Mouse (Mus musculus) 416B (cell line): ENCODE results near the gene Teddm2.
"Not testable (repeated sequence)": the region's sequence is repeated elsewhere in the genome, so short reads cannot be mapped to it uniquely, and the experiment has no call there.

ENCODE experiments used
- DNase-seq: peaks from one replicate; pipeline ENCODE4 v3.0.0; 2011; ENCODE audit warnings: low read depth

Gene Teddm2

DNA sequence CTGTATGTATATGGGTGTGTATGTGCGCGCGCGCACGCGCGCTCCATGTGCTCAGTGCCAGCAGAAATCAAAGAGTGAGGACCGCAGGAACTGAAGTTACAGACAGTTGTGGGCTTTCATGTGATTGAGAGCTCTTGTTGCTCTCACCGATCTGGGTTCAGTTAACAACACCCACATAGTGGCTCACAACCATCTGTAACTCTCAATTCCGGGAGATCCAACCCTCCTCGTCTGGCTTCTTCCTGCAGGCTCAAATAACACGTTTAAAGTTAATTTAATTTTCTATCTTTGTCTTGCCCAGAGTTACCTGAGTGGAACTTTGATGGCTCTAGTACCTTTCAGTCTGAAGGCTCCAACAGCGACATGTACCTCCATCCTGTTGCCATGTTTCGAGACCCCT is 4.2 kb upstream of the Teddm2 start:
- DNase-seq, result no peak

DNA sequence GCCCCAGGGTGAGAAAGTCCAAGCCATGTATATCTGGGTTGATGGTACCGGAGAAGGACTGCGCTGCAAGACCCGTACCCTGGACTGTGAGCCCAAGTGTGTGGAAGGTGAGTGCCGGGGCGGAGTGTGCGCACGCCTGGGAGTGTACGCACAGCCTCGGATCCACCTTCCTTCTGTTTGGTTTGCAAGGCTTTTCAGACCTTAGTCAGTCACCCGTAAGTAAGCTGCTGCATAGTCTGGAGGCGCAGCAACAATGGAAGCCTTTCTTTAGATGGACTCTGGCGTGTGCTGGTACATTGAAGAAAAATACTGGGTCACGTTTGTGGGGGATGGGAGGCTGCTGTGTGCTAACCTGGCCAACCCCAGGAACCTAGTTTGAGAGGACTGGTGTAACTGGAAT is 3.0 kb upstream of the Teddm2 start:
- no peak for DNase-seq

DNA sequence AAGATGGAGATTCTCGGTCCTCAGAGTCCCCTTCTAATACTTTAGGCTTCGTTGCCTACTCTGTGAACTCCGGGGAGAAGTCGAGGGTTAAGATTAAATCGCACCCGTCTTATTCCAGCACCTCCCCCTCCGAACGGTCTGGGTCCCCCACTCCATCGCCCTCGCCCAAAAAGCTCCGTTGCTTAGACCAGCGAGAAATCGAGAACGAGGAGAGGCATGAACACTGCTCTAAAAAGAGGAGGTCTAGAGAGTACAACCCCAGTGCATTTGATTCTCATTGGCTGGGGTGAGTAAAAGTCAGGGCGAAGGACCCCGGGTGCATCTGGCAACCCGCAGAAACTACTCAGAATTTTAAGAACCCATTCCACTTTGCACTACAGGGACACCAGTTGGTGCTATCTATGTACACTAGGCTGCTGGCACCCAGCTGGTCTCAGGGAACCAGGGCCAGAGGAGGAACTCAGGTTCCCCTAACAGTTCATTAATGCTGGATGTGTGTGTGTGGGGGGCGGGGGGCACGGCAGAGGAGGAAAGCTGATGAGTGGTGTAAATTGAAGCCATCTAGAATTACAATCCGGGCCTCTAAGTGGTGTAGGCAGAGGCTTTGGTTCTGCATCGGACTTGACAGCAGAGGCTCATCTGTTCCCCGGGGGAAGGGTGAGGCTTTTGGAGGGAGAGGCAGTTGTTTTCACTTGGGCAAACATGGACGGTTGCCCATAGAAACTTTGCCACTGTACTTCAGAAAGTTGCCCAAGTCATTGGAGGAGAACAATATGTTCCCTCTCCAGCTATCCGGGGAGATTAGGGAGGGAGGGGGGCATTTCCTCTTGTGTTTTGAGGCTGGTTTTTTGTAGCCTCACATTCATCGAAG is 1.1 kb upstream of the Teddm2 start:
- no peak for DNase-seq

DNA sequence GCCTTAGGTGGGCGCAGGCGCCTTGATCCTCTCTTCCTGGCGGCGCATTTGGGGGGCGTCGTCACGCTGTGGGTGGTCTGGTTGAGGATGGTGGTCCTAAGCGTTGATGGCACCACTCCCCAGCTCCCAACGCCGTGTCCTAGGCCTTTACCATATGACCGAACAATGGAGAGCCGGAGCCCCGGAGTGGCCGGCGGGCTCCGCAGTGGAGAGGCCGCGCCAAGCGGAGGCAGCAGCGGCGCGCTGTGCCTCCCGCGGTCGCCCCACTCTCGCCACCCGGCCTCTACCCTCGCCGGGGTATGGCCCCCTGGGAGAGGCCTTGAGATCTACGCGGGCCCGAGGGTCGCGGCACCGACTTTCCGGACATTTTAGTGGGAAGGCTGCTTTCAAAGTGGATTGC is 353 bp upstream of the Teddm2 start:
- DNase-seq, result no peak

DNA sequence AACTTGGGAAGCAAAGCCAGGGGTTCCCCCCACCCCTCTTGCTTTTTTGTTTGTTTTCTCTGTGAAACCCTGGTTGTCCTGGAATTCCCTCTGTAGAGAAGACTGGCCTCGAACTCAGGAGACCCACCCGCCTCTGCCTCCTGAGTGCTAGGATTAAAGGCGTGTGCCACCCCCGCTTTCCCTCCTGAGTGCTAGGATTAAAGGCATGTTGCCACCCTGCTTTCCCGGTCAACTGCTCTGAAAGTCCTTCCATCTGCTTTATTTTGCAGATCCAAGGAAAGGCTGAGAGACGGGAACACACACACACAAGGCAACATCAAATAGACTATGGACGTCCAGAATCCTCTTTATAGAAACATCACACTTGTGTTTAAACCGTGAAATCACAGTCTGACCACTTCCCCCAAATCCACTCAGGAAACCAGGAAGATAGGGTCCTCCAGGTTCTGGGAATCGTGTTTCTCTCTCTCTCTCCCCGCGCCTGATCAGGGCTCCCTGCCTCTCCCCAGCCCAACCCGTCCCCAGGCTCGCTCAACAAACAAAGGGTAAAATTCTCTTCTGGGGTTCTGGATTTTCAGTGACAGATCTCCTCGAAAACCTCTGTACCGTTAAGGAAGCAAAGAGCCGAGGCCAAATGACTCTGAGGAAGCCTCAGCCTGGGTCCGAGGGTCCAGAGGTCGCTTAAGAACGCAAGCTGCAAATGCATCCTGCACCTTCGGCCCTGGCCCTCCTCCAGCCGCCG is 868 bp downstream of the Teddm2 start:
- DNase-seq, result no peak

DNA sequence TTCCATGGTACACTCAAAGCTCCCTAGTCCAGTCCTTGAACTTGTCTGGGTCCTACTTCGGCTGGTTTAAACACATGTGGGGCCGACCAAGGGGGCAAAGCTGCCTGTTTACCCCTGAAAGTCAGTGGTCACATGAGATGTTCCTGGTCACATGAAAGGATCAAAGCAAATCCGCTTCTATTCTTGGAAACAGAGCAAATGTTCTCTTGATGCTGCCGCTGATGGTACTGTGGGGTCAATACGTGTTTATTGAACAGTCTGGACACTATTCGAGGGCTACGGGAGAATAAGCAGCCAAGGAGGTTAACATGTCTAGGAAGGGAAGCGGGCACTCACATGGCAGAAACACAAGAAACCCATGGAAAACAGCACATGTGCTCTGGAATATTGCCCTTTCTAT is 2.8 kb downstream of the Teddm2 start:
- no peak for DNase-seq

DNA sequence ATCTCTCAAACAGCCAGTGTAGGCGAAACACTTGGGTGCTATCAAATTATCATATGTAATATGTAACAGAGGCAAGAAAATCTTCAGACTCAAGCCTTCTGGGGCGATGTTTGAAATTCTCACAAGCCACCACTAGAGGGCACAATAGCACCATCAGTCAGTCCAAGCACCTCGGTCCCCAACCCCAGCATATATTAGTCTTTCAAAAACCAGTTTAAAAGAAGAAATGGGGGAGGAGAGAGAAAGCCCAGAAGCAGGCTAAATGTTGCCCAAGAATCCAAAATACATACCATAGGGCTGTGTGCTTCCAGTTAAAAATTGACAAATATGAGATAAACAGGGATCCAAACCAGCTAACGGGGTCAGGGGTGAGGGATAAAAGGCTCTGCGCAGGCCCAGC is 5.0 kb downstream of the Teddm2 start:
- peak; percentile 67 for DNase-seq

DNA sequence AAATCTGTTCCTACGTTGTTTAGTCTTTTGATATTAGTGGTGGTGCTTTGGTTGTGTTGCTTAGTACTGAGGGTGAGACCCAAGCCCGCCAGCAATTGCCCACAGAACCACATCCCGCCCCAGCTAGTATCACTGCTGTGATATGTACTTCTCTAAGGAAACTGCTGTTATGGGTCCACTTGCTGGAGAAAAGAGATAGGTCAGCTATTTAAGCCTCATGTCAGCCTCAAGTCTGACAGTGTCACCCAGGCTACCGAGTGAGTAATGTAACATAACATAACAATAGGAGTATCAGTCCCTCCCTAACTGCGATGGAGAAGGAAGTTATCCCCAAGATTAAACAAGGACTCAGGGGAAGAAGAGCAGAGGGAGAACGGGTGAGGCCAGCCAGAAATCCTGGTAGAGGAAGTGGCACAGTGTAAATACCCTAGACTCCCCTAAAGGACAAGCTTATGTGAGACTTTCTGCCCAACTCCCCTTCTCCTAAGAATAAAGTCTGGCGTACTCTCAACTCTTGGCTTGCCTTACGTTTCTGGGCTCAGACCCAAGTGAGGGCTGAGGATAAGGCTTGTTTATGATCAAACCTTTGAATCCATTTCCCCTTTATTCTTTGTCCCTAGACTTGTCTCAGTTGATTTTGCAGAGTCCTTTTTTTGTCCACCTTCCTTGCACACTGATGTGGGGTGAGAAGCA is 5.7 kb downstream of the Teddm2 start:
- no peak for DNase-seq

DNA sequence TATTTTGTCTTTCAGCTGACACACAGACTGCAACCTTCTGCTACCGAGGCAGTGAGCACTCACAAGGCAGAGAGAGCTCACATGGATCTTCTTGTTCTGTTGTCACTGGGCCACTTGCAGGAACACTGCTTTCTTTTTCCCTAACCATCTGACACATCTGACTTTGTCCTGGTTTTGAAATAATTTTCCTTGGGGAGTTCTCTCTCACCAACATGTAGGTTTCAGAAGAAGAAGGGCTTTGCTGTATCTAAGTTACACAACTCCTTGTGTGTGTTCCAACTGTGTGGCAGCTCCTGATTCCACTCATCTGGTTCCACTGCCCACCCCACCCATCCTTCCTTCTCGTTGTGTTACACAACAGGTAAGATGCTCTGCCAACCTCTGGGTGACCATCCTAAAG is 6.3 kb downstream of the Teddm2 start:
- no peak for DNase-seq

DNA sequence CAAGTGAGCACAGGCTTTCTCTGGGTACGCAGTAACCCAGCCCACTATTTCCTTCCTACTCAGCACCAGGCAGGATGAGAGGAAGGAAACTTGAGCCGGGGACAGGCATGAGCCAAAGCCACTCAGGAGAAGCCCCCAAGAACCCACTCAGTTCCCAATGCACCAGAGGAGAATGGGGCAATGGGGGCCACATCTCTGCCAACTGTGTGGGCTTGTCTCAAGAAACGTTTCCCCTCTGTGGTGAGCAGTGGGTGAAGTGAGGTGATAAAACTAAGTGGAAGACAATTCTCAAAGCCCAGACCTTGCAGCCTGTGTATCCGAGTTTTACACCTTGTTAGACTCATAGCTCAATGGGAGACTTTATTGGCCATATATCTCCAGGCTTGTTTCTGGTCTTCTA is 8.6 kb downstream of the Teddm2 start, which contains the start of gene Teddm1a:
Gene Teddm1a (plus strand): TSS at position 301 of the 400 bp plus-strand sequence.
- no peak for DNase-seq

DNA sequence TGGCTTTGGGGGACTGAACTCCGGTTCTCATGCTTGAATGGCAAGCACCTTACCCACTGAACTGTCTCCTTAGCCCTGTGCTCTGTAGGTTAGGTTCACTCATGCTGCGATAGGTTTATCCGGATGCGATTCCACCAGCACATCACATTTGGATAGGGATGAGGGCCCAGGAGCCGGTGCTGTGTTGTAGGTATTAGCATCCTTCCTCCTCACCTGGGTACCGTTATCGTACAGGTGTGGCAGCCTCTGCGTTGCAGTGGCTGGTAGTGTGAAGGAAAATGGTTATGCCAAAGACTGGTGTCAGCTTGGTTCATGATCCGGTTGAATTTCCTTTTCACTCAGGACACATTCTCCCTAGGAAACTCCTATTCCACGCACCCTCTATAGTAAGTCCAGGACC is 9.9 kb downstream of the Teddm2 start:
- DNase-seq, result no peak

DNA sequence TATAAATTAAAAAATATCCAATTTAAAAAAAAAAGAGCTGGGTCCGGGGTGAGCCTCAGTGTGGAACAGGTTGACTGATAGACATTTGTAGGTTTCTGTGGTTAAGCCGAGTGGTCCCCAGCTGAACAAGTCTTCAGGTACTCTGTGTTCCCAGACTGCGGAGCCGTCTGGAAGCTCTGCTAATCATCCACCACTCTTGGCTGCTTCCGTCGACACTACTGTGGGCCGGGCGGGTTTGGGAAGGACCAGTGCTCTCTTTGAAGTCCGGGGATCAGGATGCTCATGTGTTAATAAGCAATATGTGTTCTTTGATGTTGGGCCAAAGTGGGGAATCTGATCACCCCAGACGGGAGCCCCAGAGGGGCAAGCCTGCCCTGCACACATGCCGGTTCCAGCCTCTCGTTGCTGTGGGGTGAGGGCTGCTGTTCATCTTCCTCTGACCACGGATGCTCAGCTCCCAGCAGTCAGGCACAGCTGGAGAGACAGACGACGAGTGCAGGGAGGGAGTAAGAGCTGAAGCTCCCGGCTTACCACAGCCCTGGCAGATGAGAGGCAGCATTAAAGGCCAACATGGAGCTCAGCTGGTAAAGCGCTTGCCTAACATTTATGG is 13.9 kb downstream of the Teddm2 start:
- no peak for DNase-seq

DNA sequence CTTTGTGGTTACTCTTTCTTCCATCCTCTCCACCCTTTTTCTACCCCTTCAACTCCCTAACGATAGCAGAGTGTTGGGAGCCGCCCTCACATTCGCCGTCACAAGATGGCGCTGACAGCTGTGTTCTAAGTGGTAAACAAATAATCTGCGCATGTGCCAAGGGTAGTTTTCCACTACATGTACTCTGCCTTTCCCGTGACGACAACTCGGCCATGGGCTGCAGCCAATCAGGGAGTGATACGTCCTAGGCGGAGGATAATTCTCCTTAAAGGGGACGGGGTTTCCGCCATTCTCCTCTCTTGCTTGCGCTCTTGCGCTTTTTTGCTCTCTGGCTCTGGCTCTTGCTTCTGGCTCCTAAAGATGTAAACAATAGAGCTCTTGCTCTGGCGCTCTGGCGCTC is 19.6 kb downstream of the Teddm2 start:
- DNase-seq, result not testable (repeated sequence)

DNA sequence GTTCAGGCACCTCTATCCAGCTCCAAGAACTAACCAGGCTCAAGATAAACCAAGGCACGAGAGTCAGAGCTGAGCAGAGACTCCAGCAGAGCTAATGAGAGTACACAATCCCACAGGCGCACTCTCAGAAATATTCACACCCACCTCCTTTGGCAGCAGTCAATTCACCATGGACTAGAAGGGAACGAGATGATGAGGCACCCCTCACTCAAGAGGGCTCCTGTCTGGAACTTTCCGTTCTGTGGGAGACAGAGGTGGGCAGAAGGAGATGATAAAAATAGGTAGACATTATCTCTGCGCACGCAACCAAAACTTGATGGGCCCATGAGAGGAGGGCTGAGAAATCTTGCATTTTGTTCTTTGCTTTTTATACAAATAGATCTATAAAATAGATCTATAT is 26.0 kb downstream of the Teddm2 start, which contains the start of gene Teddm1b:
Gene Teddm1b (plus strand): TSS at position 301 of the 400 bp plus-strand sequence.
- DNase-seq, result no peak

DNA sequence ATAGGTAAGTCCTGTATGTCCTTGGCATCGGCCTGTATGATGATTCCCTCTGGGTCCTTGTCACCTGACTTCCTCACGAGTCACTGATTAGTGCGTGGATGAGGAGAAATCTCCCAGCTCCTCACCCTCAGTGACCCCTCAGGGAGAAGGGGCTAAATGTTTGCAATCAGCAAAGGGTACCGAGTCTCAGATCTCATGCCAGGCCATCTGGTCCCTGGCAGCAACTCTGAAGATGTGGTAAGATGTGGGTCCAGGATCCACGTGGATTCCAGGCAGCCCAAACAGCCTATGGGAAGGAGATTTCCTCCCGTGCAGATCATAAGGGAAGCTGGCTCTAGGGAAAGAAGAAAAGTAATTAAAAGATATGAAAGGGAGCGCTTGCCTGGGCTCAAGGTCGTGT is 44.1 kb downstream of the Teddm2 start:
- no peak for DNase-seq

DNA sequence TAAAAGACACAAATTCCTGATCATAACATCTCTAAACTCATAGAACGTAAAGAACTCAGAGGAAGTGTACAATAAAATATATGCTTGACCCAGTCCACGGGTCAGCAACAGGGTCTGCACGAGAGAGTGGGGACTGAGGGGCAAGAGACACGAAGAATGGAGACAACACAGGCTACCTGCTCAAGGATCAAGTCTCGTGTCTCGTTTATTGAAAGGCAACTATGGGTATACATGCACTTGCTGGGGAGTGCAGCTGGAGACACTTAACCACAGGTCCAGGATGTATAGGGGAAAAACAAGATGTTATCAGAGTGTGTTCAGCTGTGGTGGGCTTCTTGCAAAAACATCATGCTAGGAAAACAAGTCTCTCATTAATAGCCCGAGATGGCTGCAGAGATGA is 47.3 kb downstream of the Teddm2 start:
- DNase-seq, result not testable (repeated sequence)

DNA sequence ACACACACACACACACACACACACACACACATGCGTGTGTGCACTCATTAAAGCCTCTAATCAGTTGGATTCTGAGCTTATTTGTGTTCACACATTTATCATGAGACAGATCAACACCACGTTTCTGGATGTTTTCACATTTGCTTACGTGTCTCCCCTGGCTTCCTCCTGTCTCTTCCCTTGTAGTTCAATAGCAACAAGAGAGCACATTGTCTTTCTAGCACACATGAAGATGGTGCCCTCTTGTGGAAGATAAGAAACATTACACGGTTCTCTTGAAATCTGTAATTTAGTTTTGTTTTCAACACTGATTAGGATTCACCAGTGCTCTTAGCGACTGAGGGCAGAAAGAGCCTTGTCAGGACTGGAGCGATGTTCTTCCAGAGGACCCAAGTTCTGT is 53.2 kb downstream of the Teddm2 start:
- DNase-seq, result peak; percentile 58

DNA sequence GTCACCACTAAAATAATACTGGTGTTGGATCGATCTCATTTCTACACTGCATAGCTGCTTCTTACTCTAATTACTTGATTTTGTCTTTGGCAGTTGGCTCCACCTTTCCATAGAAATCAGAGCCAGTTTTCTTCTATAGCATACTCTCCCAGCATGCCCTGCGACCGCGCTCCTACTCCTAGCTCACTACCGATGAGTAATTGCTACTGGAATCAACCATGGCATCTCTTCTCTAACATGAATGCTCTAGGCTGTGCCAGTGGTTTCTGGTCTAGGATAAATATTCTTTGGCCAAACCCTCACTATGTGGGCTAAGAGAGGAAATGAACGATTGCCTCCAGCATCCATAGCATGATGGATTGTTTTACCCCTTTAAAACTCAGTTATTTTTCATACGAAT is 53.6 kb downstream of the Teddm2 start:
- DNase-seq, result no peak

DNA sequence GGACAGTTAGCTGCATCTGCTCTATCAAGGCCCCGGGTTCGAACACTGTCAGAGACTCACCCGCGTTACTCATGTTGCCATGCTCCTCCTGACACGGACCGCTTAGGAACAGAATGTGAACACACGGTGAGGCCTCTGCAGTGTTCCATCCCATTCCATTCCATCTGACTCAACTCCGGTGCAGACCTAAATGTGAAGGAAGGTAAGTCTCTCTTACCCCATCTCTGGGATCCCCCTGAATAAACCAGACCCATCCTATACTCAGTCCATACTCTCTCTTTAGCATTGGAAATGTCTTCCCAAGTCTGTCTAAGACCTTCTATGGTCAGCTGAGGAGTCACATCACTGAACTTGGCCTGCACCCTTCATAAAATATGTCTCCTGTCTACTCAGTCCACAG is 56.0 kb downstream of the Teddm2 start, which contains the start of gene Rgsl1:
Gene Rgsl1 (minus strand): TSS at position 101 of the 400 bp plus-strand sequence.
- DNase-seq, result no peak

DNA sequence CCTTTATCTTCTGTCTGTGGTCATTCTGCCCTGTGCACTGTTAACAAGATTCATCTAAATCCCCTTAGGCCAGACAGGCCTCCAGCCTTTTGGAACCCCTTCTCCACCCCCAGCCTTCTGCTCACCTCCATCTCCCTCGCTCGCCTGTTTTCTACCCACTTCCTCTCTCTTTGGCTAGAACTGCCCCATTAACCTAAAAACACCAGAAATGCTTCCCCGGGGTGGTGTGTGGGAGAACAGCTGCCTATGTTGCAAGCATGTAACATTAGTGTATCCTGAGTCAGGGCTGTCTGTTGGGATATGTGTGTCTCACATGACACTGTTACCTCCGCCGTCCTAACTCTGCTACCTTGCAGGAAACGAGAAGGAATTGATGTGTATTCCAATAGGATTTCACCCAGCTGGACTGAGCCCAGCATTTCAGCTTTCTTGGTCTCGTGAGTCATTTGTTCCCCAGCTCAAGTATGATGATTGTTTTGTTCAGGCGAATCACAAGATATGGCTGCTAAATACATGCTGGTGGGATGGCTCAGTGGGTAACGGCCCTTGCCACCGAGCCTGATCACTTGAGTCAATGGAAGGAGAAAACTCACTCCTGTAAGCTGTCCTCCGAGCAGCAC is 57.8 kb downstream of the Teddm2 start:
- no peak for DNase-seq

DNA sequence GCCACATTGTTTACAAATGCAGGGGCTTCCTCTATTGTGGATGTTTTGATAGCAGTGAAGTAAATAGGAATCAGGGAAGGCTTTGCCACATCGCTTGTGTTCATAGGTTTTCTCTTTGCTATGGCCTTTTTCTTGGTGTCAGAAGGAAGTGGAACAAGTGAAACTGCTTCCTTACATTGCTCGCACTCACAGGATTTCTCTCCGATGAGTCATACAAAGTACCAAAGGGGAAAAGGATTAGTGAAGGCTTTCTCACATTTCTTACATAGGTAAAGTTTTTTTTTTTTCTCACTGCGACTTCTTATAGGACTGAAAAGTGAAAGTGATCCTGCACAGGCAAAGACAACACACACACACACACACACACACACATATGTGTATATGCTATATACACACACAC is 64.0 kb downstream of the Teddm2 start:
- peak; percentile 66 for DNase-seq

DNA sequence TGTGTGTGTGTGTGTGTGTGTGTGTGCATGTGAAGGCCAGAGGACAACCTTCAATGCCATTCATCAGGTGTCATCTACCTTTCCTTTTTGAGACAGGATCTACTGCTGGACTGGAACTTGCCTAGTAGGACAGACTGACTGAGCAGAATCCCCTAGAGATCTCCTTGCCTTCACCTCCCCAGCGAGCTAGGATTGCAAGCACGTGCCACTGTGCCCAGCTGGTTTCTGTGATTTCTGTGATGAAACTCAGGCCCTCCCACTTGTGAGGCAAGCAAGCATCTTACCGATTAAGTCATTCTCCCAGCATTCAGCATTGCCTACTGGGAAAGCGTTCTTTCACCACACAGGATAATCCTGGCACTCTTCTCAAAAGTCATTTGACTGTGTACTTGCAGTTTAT is 69.3 kb downstream of the Teddm2 start:
- no peak for DNase-seq
